Mouse (Mus musculus) adrenal gland, adult 10 weeks (tissue): ENCODE results near the gene Sycn. TPM values are rescaled to one million over a fixed set of nuclear protein-coding genes. Genes with fewer than 3 reads are reported as not detected.

Experiments
- polyA plus RNA-seq: library from polyadenylated mRNA; stranded (reverse); fragments of 350-450 nt; fragmentation: Illumina TruSeq; extraction: RNeasy Lipid Tissue Mini Kit (QIAGEN cat#74804); gene quantifications from one replicate; pipeline ENCODE4 v1.2.3, GENCODE M21; 2014; ENCODE audit warnings: low read depth, low replicate concordance

Gene Sycn
- polyA plus RNA-seq: not detected

DNA sequence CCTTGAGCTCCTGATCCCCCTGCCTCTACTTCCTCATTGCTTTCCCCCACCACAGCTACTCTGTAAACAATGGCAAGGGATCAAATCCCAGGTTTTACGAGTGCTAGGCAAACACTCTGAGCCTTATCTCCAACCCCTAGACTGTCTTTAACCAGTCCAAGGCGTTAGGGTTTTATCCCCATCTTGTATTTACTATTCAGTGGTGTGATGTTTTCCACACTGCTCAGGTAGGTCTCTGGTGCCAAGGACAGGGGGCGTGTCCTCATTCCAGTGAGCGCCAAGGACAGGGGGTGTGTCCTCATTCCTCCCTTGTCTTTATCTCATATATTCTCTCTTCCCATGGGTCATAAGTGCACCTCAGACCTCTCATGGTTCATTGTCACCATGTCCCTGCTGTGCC, at the start of gene Sycn:
TSS of gene Sycn (plus strand) at position 360 of the 400 bp plus-strand sequence.

GRCm38 (mm10) chr7:28510405-28510974, 30.2 kb upstream of the Sycn start, which contains the start of gene Ifnl2:
TSS of gene Ifnl2 (minus strand) at chr7:28510455.

GRCm38 (mm10) chr7:28522536-28522935, 18.1 kb upstream of the Sycn start, which contains the start of gene Ifnl3:
TSS of gene Ifnl3 (plus strand) at chr7:28522836.

DNA sequence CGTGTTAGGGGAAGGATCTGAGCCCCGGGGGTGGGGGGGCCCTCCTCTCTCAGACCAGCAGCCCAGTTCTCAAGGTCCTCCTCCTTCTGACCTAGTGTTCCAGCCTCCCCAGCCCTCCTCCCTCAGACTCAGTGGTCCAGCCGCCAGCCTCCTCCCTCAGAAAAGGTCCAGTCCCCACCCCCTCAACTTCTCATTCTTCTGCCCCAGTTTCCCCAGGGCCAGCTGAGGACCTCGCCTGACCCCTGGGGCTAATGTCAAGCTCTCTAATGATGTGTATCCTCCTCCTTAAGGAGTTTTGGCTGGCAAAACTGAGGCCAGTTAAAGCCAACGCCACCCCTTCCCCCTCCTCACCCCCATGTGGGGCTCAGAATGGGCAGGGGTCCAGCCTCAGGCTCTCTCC, 6.5 kb downstream of the Sycn start, which contains the start of gene Nccrp1:
TSS of gene Nccrp1 (minus strand) at position 101 of the 400 bp plus-strand sequence.

Other genes with a start within 250 kb of the Sycn start
- not detected for gene Selenov, start 249.7 kb upstream of the Sycn start, polyA plus RNA-seq
- gene Dll3, start 238.6 kb upstream of the Sycn start, polyA plus RNA-seq: not detected
- 11.4 TPM for gene Timm50, start 228.8 kb upstream of the Sycn start, polyA plus RNA-seq
- gene Supt5, start 202.1 kb upstream of the Sycn start, polyA plus RNA-seq: 52.4 TPM
- gene Rps16, start 190.2 kb upstream of the Sycn start, polyA plus RNA-seq: 162 TPM
- 2.1 TPM for gene Plekhg2, start 168.3 kb upstream of the Sycn start, polyA plus RNA-seq
- 16.1 TPM for gene Zfp36, start 160.6 kb upstream of the Sycn start, polyA plus RNA-seq
- 2.2 TPM for gene Med29, start 148.2 kb upstream of the Sycn start, polyA plus RNA-seq
- 67.0 TPM for gene Paf1, start 147.9 kb upstream of the Sycn start, polyA plus RNA-seq
- gene Gmfg, start 103.4 kb upstream of the Sycn start, polyA plus RNA-seq: 7.7 TPM
- 0.58 TPM for gene Lrfn1, start 88.9 kb upstream of the Sycn start, polyA plus RNA-seq
- not detected for gene Ifnl2, start 30.4 kb upstream of the Sycn start, polyA plus RNA-seq
- gene Ifnl3, start 18.0 kb upstream of the Sycn start, polyA plus RNA-seq: not detected
- gene Nccrp1, start 6.4 kb downstream of the Sycn start, polyA plus RNA-seq: not detected
- gene Samd4b, start 57.3 kb downstream of the Sycn start, polyA plus RNA-seq: 17.6 TPM
- 2.2 TPM for gene Pak4, start 57.3 kb downstream of the Sycn start, polyA plus RNA-seq
- not detected for gene Acp7, start 90.4 kb downstream of the Sycn start, polyA plus RNA-seq
- gene Fbxo27, start 152.0 kb downstream of the Sycn start, polyA plus RNA-seq: 0.29 TPM
- 0.64 TPM for gene Fbxo17, start 175.9 kb downstream of the Sycn start, polyA plus RNA-seq
- 35.0 TPM for gene Mrps12, start 200.9 kb downstream of the Sycn start, polyA plus RNA-seq
- 0.29 TPM for gene Sars2, start 201.1 kb downstream of the Sycn start, polyA plus RNA-seq
- not detected for gene Ccer2, start 215.3 kb downstream of the Sycn start, polyA plus RNA-seq
- 19.5 TPM for gene Sirt2, start 225.8 kb downstream of the Sycn start, polyA plus RNA-seq
- gene Nfkbib, start 226.6 kb downstream of the Sycn start, polyA plus RNA-seq: 0.47 TPM
- 0.87 TPM for gene Rinl, start 248.1 kb downstream of the Sycn start, polyA plus RNA-seq